8 mouse cellular contexts compared by ENCODE assay signal in the genomic region with DNA sequence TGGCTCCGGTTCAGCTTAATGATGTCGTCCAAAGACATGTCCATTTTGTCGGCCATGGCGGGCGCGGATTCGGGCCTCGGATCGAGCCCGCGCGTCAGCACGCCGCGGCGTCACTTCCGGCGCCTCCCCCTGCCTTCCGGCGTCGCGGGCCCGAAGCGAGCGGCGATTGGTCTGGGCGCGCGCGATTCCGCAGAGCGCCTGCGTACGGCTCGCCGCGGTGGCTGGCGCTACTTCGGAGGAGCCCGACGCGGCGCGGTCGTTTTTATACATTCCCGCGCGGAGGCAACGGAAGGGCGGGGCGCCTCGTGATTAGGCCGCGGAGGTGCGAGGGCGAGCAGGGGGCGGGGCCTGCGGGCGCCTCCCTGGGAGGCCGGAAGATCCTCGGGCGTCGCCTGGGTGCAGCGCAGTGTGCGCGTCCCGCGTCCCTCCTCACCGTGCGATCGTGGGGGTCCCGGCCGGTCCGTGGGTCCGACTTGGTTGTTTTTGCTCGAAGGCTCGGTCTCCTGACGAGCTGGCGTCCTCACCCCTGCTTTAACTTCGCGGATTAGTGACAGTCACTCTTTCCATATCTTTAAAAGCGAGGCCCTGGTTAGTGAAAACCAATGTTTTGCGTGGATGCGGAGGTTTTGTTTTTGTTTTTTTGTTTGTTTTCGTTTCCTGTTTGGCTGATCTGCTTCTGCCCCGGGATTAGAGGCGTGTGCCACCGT. TPM values are rescaled to one million over a fixed set of nuclear protein-coding genes. Genes with fewer than 3 reads are reported as not detected.
DNase-seq lines count a peak whose midpoint lies in the region; ATAC-seq and TF ChIP-seq lines count a peak whose summit lies in the region.

A gene (minus strand): TSS at position 83 of the 707 bp plus-strand sequence.
A gene (plus strand): TSS at position 139 of the 707 bp plus-strand sequence.

- no peaks in the 10 kb centered on the region for H3K27me3 ChIP-seq in embryonic facial prominence, embryonic 15.5 days
- H3K27me3 ChIP-seq in limb, embryonic 14.5 days (ENCODE audit: control insufficient read depth, insufficient read depth, low read length), result no peaks in the 10 kb centered on the region
- no peaks in the 10 kb centered on the region for H3K27me3 ChIP-seq in midbrain, postnatal 0 days (ENCODE audit: insufficient read depth, low read length)

- ATAC-seq in embryonic facial prominence, embryonic 15.5 days (ENCODE audit: insufficient number of reproducible peaks, low FRiP score, low TSS enrichment, low read depth), result peak; percentile 96
- ATAC-seq in limb, embryonic 14.5 days (ENCODE audit: low FRiP score, low read depth), result peak; percentile 97
- ATAC-seq in midbrain, postnatal 0 days (ENCODE audit: low FRiP score), result peak; percentile 96

- peak within 1 kb of the TSS; percentile 99 for H3K9ac ChIP-seq in embryonic facial prominence, embryonic 15.5 days
- peak within 1 kb of the TSS; percentile 99 for H3K9ac ChIP-seq in limb, embryonic 14.5 days (ENCODE audit: low read depth, low read length, severe bottlenecking)
- peak within 1 kb of the TSS; percentile 97 for H3K9ac ChIP-seq in midbrain, postnatal 0 days (replicated peaks; ENCODE audit: low read length, poor library complexity, severe bottlenecking)

- peak within 1 kb of the TSS; percentile 79 for H3K4me2 ChIP-seq in embryonic facial prominence, embryonic 15.5 days (replicated peaks)
- H3K4me2 ChIP-seq in limb, embryonic 14.5 days (replicated peaks; ENCODE audit: low read depth, low read length, severe bottlenecking), result peak within 1 kb of the TSS; percentile 96
- H3K4me2 ChIP-seq in midbrain, postnatal 0 days (ENCODE audit: low read depth, low read length, poor library complexity, severe bottlenecking), result peak within 1 kb of the TSS; percentile 84

- peak within 1 kb of the TSS; percentile 95 for H3K4me3 ChIP-seq in bone marrow, adult 2 months (replicated peaks; ENCODE audit: control insufficient read depth, low read depth, low read length)
- H3K4me3 ChIP-seq in embryonic facial prominence, embryonic 15.5 days (replicated peaks), result peak within 1 kb of the TSS; percentile 95
- H3K4me3 ChIP-seq in limb, embryonic 14.5 days (replicated peaks; ENCODE audit: low read length), result peak within 1 kb of the TSS; percentile 99
- H3K4me3 ChIP-seq in midbrain, postnatal 0 days (ENCODE audit: low read depth, low read length), result peak within 1 kb of the TSS; percentile 99

- peaks cover 64% of the 10 kb centered on the region for H3K36me3 ChIP-seq in embryonic facial prominence, embryonic 15.5 days
- peaks cover 60% of the 10 kb centered on the region for H3K36me3 ChIP-seq in limb, embryonic 14.5 days (ENCODE audit: control insufficient read depth, insufficient read depth, low read length)
- H3K36me3 ChIP-seq in midbrain, postnatal 0 days (ENCODE audit: insufficient read depth, low read length), result peaks cover 34% of the 10 kb centered on the region

- TF ChIP-seq CTCF in bone marrow, adult 2 months (IDR thresholded peaks at IDR 0.05; ENCODE audit: control insufficient read depth, insufficient read depth, low read length), result no peak
- TF ChIP-seq CTCF in midbrain, postnatal 0 days (IDR thresholded peaks at IDR 0.05), result no peak

- peak; percentile 70; the same call in 1 of the 2 replicates for TF ChIP-seq POLR2A in bone marrow, adult 2 months (IDR thresholded peaks at IDR 0.05; ENCODE audit: borderline replicate concordance, control insufficient read depth, low read depth, low read length)
- 0 out of 2 replicates have a peak, but pooled peaks have one; percentile 41 for TF ChIP-seq POLR2A in limb, embryonic 14.5 days (IDR thresholded peaks at IDR 0.05; ENCODE audit: borderline replicate concordance, extremely low read depth, insufficient read depth, insufficient read length)

- H3K9me3 ChIP-seq in embryonic facial prominence, embryonic 15.5 days (replicated peaks), result no peaks in the 10 kb centered on the region
- H3K9me3 ChIP-seq in limb, embryonic 14.5 days (ENCODE audit: control insufficient read depth, low read length), result no peaks in the 10 kb centered on the region
- no peaks in the 10 kb centered on the region for H3K9me3 ChIP-seq in midbrain, postnatal 0 days (ENCODE audit: low read length)

- peak within 1 kb of the TSS; percentile 95 for H3K27ac ChIP-seq in bone marrow, adult 2 months (ENCODE audit: control insufficient read depth, insufficient read depth, low read depth, low read length, poor library complexity)
- peak within 1 kb of the TSS; percentile 93 for H3K27ac ChIP-seq in embryonic facial prominence, embryonic 15.5 days (replicated peaks)
- H3K27ac ChIP-seq in limb, embryonic 14.5 days (replicated peaks; ENCODE audit: low read depth, low read length), result peak within 1 kb of the TSS; percentile 92
- H3K27ac ChIP-seq in midbrain, postnatal 0 days (ENCODE audit: low read depth, low read length), result peak within 1 kb of the TSS; percentile 90

- DNase-seq in 416B (ENCODE audit: low read depth), result peak; percentile 96
- peak; percentile 88 for DNase-seq in heart, adult 8-10 months (ENCODE audit: low spot score)
- DNase-seq in kidney, adult 9 months, result peak; percentile 94
- peak; percentile 96 for DNase-seq in limb, embryonic 14.5 days (ENCODE audit: low spot score)
- DNase-seq in midbrain, postnatal 0 days (ENCODE audit: low spot score), result peak; percentile 97
- peak; percentile 88 to 93 for DNase-seq in spleen, postnatal 14 days (ENCODE audit: low spot score in 2 of 2)

- WGBS in bone marrow, adult 2 months, result 1% methylated on average over 88 of the region's 88 CpGs
- under 1% methylated on average over 88 of the region's 88 CpGs for WGBS in embryonic facial prominence, embryonic 15.5 days
- WGBS in limb, embryonic 14.5 days, result under 1% methylated on average over 60 of the region's 88 CpGs
- WGBS in midbrain, postnatal 0 days, result under 1% methylated on average over 74 of the region's 88 CpGs

- peaks cover 6% of the 10 kb centered on the region for H3K4me1 ChIP-seq in bone marrow, adult 2 months (ENCODE audit: control insufficient read depth, insufficient read depth, low read length)
- peaks cover 31% of the 10 kb centered on the region for H3K4me1 ChIP-seq in embryonic facial prominence, embryonic 15.5 days
- peaks cover 13% of the 10 kb centered on the region for H3K4me1 ChIP-seq in limb, embryonic 14.5 days (ENCODE audit: control insufficient read depth, insufficient read depth, low read length)
- H3K4me1 ChIP-seq in midbrain, postnatal 0 days (ENCODE audit: insufficient read depth, low read length), result peaks cover 12% of the 10 kb centered on the region

RNA-seq across cellular contexts. Expression of the first gene that starts in this region (rescaled TPM):
- polyA plus RNA-seq in bone marrow, adult 2 months (2011; ENCODE audit: insufficient read depth, insufficient read length, low replicate concordance, missing spikeins), result 165 and 174 TPM in 2 replicates
- polyA plus RNA-seq in embryonic facial prominence, embryonic 15.5 days (2015; fragmentation: Nextera tagmentation; extraction: Ambion mirVana), result 420 and 426 TPM in 2 replicates
- 10 to 100 TPM; 32.3 to 51.0 (median 45.7) TPM for total RNA-seq in heart, adult 8-10 months (2022)
- 96.8 and 143 TPM in 2 replicates for polyA plus RNA-seq in limb, embryonic 14.5 days (2012; rRNA removed)
- polyA plus RNA-seq in limb, embryonic 14.5 days (2014; fragmentation: Nextera tagmentation; extraction: Ambion mirVana), result 478 TPM in 2 replicates
- 70.8 and 86.9 TPM in 2 replicates for total RNA-seq in midbrain, postnatal 0 days (2014; rRNA removed)
- 130 and 145 TPM in 2 replicates for polyA plus RNA-seq in midbrain, postnatal 0 days (2015; fragmentation: Nextera tagmentation; extraction: Ambion mirVana)

RNA-seq across cellular contexts. Expression of the second gene that starts in this region (rescaled TPM):
- 26.6 and 32.6 TPM in 2 replicates for polyA plus RNA-seq in bone marrow, adult 2 months (2011; ENCODE audit: insufficient read depth, insufficient read length, low replicate concordance, missing spikeins)
- 219 and 224 TPM in 2 replicates for polyA plus RNA-seq in embryonic facial prominence, embryonic 15.5 days (2015; fragmentation: Nextera tagmentation; extraction: Ambion mirVana)
- 10 to 100 TPM; 77.9 to 91.8 (median 84.8) TPM for total RNA-seq in heart, adult 8-10 months (2022)
- polyA plus RNA-seq in limb, embryonic 14.5 days (2012; rRNA removed), result 190 and 205 TPM in 2 replicates
- 248 and 254 TPM in 2 replicates for polyA plus RNA-seq in limb, embryonic 14.5 days (2014; fragmentation: Nextera tagmentation; extraction: Ambion mirVana)
- total RNA-seq in midbrain, postnatal 0 days (2014; rRNA removed), result 41.1 and 58.4 TPM in 2 replicates
- polyA plus RNA-seq in midbrain, postnatal 0 days (2015; fragmentation: Nextera tagmentation; extraction: Ambion mirVana), result 193 and 203 TPM in 2 replicates

Comparison
In these comparisons a context has a peak if more than half of its experiments do, and no peak if none do; other contexts are left out.
1. Peak in every context shown above with its lines: DNase-seq, ATAC-seq, H3K4me3 ChIP-seq and H3K27ac ChIP-seq.